9 mouse cellular contexts compared by ENCODE assay signal in the genomic region with DNA sequence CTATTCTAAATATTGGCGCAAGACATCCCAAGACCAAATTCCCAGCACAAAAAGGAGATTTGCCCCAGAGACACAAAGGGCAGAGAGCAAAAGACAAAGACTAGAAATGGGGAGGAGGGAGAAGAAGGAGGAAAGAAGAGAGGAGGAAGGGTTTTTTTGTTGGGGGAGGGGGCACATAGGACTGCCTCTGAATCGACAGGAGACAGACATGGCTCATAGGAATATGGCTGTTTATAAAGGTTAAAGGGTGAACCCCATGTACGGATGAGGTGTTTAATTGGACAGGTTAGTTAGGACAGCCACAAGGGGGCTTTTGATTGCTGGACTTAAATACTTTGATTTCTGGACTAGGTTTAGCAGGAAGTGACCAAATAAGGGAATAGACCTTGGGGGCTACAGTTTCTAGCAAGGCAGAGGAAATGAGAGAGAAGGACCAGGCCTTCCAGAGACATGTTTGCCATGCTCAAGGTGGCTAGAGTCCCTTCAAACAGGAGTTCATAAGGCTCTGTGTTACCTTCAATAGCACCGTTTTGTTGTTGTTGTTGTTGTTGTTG. TPM values are rescaled to one million over a fixed set of nuclear protein-coding genes. Genes with fewer than 3 reads are reported as not detected.
DNase-seq lines count a peak whose midpoint lies in the region; ATAC-seq and TF ChIP-seq lines count a peak whose summit lies in the region.
"Had no signal": no experiment of that assay in that cellular context is flagged by ENCODE, and none has a peak within 500 bp of the region (broad histone marks: within the 10 kb centered on the region; RNA-seq: fewer than 3 reads in every experiment).

No protein-coding gene starts in this region.

- H3K27me3 ChIP-seq in cerebellum, adult 2 months (ENCODE audit: control insufficient read depth, insufficient read depth, low read length), result no peaks in the 10 kb centered on the region
- H3K27me3 ChIP-seq in hindbrain, embryonic 14.5 days (ENCODE audit: control insufficient read depth, insufficient read depth, low read length), result no peaks in the 10 kb centered on the region

- H3K4me1 ChIP-seq in cerebellum, adult 2 months (ENCODE audit: control insufficient read depth, insufficient read depth, low read length), result no peaks in the 10 kb centered on the region; the same call in 1 of the 2 replicates
- H3K4me1 ChIP-seq in hindbrain, embryonic 14.5 days (replicated peaks; ENCODE audit: control insufficient read depth, insufficient read depth, low read length), result peaks cover 5% of the 10 kb centered on the region; the same call in 1 of the 2 replicates

- 78% methylated on average over 4 of the region's 4 CpGs for WGBS in cerebellum, adult 2 months
- WGBS in hindbrain, embryonic 14.5 days, result 64% methylated on average over 4 of the region's 4 CpGs

- no peaks in the 10 kb centered on the region for H3K9me3 ChIP-seq in hindbrain, embryonic 14.5 days (ENCODE audit: control insufficient read depth, low read length)

- peak overlapping the region; percentile 71 for H3K4me2 ChIP-seq in hindbrain, embryonic 14.5 days (replicated peaks)

- peak in 1 of 2 experiments; percentile 18 for DNase-seq in cerebellum, adult 2 months
- no peak for DNase-seq in cerebellum, adult 11 months
- DNase-seq in left cerebral cortex, adult 2 months (ENCODE audit: extremely low spot score in 1 of 2, low spot score in 2 of 2), result no peak
- DNase-seq in left cerebral cortex, postnatal 25 days (ENCODE audit: low spot score in 2 of 2), result no peak
- no peak for DNase-seq in hindbrain, embryonic 14.5 days (ENCODE audit: low spot score)
- DNase-seq in naive thymus-derived CD4-positive, alpha-beta T cell, adult 2 months (ENCODE audit: low read depth), result peak; percentile 19
- no peak for DNase-seq in layer of hippocampus, adult 18-20 months (ENCODE audit: low spot score in 2 of 2)
- DNase-seq in spleen, postnatal 4 days (ENCODE audit: low spot score in 2 of 2), result no peak

- H3K27ac ChIP-seq in cerebellum, adult 2 months (ENCODE audit: insufficient read depth, low read length), result no peak overlapping the region
- peak overlapping the region; percentile 96; the same call in 1 of the 2 replicates for H3K27ac ChIP-seq in left cerebral cortex, adult 2 months
- H3K27ac ChIP-seq in hindbrain, embryonic 14.5 days, result peak overlapping the region; percentile 94

- intact Hi-C loops in left cerebral cortex, adult 2 months (cut with DNase I), result no loop called here
- intact Hi-C loops in left cerebral cortex, postnatal 25 days (cut with DNase I), result no loop called here

- TF ChIP-seq POLR2A in cerebellum, adult 2 months (IDR thresholded peaks at IDR 0.05; ENCODE audit: borderline replicate concordance, insufficient read depth, low read length), result no peak

- peak overlapping the region; percentile 86 for H3K9ac ChIP-seq in hindbrain, embryonic 14.5 days

- H3K4me3 ChIP-seq in cerebellum, adult 2 months (replicated peaks; ENCODE audit: insufficient read depth, low read depth, low read length), result peak overlapping the region; percentile 10
- H3K4me3 ChIP-seq in left cerebral cortex, adult 2 months, result peak overlapping the region; percentile 88
- H3K4me3 ChIP-seq in hindbrain, embryonic 14.5 days (replicated peaks; ENCODE audit: low read length), result peak overlapping the region; percentile 80

- H3K36me3 ChIP-seq in hindbrain, embryonic 14.5 days (replicated peaks; ENCODE audit: control insufficient read depth, insufficient read depth), result peaks cover under 1% of the 10 kb centered on the region; the same call in 1 of the 2 replicates

- no peak for TF ChIP-seq CTCF in cerebellum, adult 2 months (IDR thresholded peaks at IDR 0.05; ENCODE audit: borderline replicate concordance, insufficient read depth, low read depth, low read length)
- no peak; the same call in 1 of the 2 replicates for TF ChIP-seq CTCF in left cerebral cortex, adult 2 months (IDR thresholded peaks at IDR 0.05)

- ATAC-seq in hindbrain, embryonic 14.5 days (ENCODE audit: low FRiP score), result no peak

RNA-seq across cellular contexts. Expression of a gene that starts 0.9 kb away (rescaled TPM):
- polyA plus RNA-seq in cerebellum, adult 2 months (2012; rRNA removed), result 37.3 and 41.0 TPM in 2 replicates
- 10 to 100 TPM; 21.6 to 23.7 TPM for total RNA-seq in left cerebral cortex, adult 2 months (2021)
- 10 to 100 TPM; 23.0 to 25.4 TPM for total RNA-seq in left cerebral cortex, postnatal 25 days (2021)
- polyA plus RNA-seq in hindbrain, embryonic 14.5 days (2014; fragmentation: Nextera tagmentation; extraction: Ambion mirVana), result 34.5 and 34.7 TPM in 2 replicates
- total RNA-seq in layer of hippocampus, adult 18-20 months (2021), result 10 to 100 TPM; 18.0 to 20.5 TPM

RNA-seq across cellular contexts. Expression of a gene that starts 19.3 kb away (rescaled TPM):
- polyA plus RNA-seq in cerebellum, adult 2 months (2012; rRNA removed), result 808 and 848 TPM in 2 replicates
- 100 to 1,000 TPM; 320 to 326 TPM for total RNA-seq in left cerebral cortex, adult 2 months (2021)
- total RNA-seq in left cerebral cortex, postnatal 25 days (2021), result 100 to 1,000 TPM; 309 to 348 TPM
- polyA plus RNA-seq in hindbrain, embryonic 14.5 days (2014; fragmentation: Nextera tagmentation; extraction: Ambion mirVana), result 457 and 485 TPM in 2 replicates
- total RNA-seq in layer of hippocampus, adult 18-20 months (2021), result 100 to 1,000 TPM; 219 to 242 TPM

RNA-seq across cellular contexts. Expression of a gene that starts 50.2 kb away (rescaled TPM):
- polyA plus RNA-seq in cerebellum, adult 2 months (2012; rRNA removed), result 2.5 and 2.8 TPM in 2 replicates
- 1 to 10 TPM; 1.4 to 3.6 TPM for total RNA-seq in left cerebral cortex, adult 2 months (2021)
- total RNA-seq in left cerebral cortex, postnatal 25 days (2021), result 1 to 10 TPM; 2.8 to 4.4 TPM
- polyA plus RNA-seq in hindbrain, embryonic 14.5 days (2014; fragmentation: Nextera tagmentation; extraction: Ambion mirVana), result 0.53 and 0.59 TPM in 2 replicates
- under 1 TPM; 0.56 to 0.62 TPM for total RNA-seq in layer of hippocampus, adult 18-20 months (2021)
- polyA plus RNA-seq: C2C12 had no signal

Comparison
In these comparisons a context has a peak if more than half of its experiments do, and no peak if none do; other contexts are left out.
1. H3K4me3 ChIP-seq: peak in every context shown above with its lines; median percentile 88 in left cerebral cortex, adult 2 months; 80 in hindbrain, embryonic 14.5 days; 10 in cerebellum, adult 2 months.